In the genomic region with DNA sequence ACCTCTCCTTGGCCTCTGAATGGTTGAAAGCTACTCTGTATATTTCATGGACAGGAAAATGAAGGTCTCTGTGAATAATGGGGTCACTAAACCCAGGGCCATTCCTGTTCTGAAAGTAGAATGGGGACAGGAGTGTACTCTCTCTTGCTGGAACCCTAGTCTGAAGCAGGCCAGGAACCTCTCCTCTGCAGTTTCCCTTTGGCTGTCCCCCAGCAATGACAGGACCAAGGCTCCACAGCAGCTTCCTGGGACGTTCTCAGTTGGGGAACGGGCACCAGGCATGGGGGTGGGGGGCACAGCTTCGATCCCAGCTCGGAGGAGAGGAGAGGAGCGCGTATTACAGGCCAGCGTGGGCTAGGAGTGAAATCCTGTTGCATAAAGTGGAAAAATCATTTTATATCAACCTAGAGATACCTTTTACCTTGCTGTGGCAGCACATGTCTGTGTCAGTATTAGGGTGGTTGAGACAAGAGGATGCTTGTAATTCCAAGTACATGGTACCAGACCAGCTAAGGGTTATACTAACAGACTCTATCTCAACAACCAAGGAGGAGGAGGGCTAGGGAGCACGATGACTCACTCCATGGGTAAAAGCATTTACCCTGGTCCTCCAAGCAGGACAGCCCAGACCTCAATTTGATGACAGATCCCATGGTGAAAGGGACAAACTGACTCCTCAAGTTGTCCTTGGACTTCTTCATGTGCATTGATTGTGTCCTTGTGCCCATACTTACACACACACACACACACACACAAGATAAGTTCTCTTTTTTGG, we compare ENCODE assay signal across 9 mouse cellular contexts. TPM values are rescaled to one million over a fixed set of nuclear protein-coding genes. Genes with fewer than 3 reads are reported as not detected.
DNase-seq lines count a peak whose midpoint lies in the region; ATAC-seq and TF ChIP-seq lines count a peak whose summit lies in the region.
"Had no signal": no experiment of that assay in that cellular context is flagged by ENCODE, and none has a peak within 500 bp of the region (broad histone marks: within the 10 kb centered on the region; RNA-seq: fewer than 3 reads in every experiment).

No protein-coding gene starts in this region.

- no peaks in the 10 kb centered on the region for H3K9me3 ChIP-seq in lung, embryonic 16.5 days (ENCODE audit: control insufficient read depth, low read length)
- H3K9me3 ChIP-seq in intestine, postnatal 0 days (ENCODE audit: control insufficient read depth): no peaks in the 10 kb centered on the region
- H3K9me3 ChIP-seq in stomach, embryonic 14.5 days (ENCODE audit: control insufficient read depth, low read depth, low read length): no peaks in the 10 kb centered on the region

- H3K27ac ChIP-seq in lung, embryonic 16.5 days (ENCODE audit: low read length): peak overlapping the region; percentile 98; the same call in 1 of the 2 replicates
- H3K27ac ChIP-seq in intestine, postnatal 0 days (ENCODE audit: low read depth, low read length): no peak overlapping the region
- H3K27ac ChIP-seq in stomach, embryonic 14.5 days (ENCODE audit: low read length): 0 out of 2 replicates have a peak overlapping the region, but pooled peaks have one; percentile 98

- no peak for ATAC-seq in lung, embryonic 16.5 days (ENCODE audit: low read depth)
- ATAC-seq in intestine, postnatal 0 days: no peak
- ATAC-seq in stomach, embryonic 14.5 days (ENCODE audit: insufficient number of reproducible peaks, insufficient read depth, low FRiP score, low read depth): no peak

- 88% methylated on average over 8 of the region's 8 CpGs for WGBS in lung, embryonic 16.5 days
- WGBS in intestine, postnatal 0 days: 90% methylated on average over 8 of the region's 8 CpGs
- WGBS in stomach, embryonic 14.5 days: 89% methylated on average over 8 of the region's 8 CpGs

- peak overlapping the region; percentile 84 for H3K9ac ChIP-seq in lung, embryonic 16.5 days (ENCODE audit: low read length)
- H3K9ac ChIP-seq in intestine, postnatal 0 days (ENCODE audit: low read depth, low read length): 0 out of 2 replicates have a peak overlapping the region, but pooled peaks have one; percentile 3
- H3K9ac ChIP-seq in stomach, embryonic 14.5 days (replicated peaks; ENCODE audit: low read depth, low read length): no peak overlapping the region

- H3K36me3 ChIP-seq in lung, embryonic 16.5 days (ENCODE audit: control insufficient read depth, insufficient read depth, low read length): peaks cover 14% of the 10 kb centered on the region
- H3K36me3 ChIP-seq in intestine, postnatal 0 days (ENCODE audit: control insufficient read depth, insufficient read depth): peaks cover 11% of the 10 kb centered on the region
- peaks cover 16% of the 10 kb centered on the region for H3K36me3 ChIP-seq in stomach, embryonic 14.5 days (ENCODE audit: control insufficient read depth, insufficient read depth, low read length)

- no peak for TF ChIP-seq CTCF in intestine, postnatal 0 days (IDR thresholded peaks at IDR 0.05; ENCODE audit: low read depth)

- peak; percentile 63 for DNase-seq in cerebellum, adult 9-11 months
- no peak for DNase-seq in cerebellum, adult 11-12 months
- DNase-seq in lung, postnatal 25 days (ENCODE audit: low spot score): no peak
- DNase-seq in left cerebral cortex, postnatal 25 days (ENCODE audit: low spot score in 2 of 2): no peak
- DNase-seq in left cerebral cortex, postnatal 10 days (ENCODE audit: extremely low spot score in 1 of 2, low spot score in 2 of 2): no peak
- DNase-seq: adrenal gland, postnatal 25 days had no signal

- intact Hi-C loops in left cerebral cortex, postnatal 25 days (cut with DNase I): no loop called here
- intact Hi-C loops in left cerebral cortex, postnatal 10 days (cut with DNase I): no loop called here

- no peak overlapping the region for H3K4me3 ChIP-seq in lung, embryonic 16.5 days (ENCODE audit: low read length)
- no peak overlapping the region for H3K4me3 ChIP-seq in intestine, postnatal 0 days (ENCODE audit: low read depth, low read length)
- no peak overlapping the region for H3K4me3 ChIP-seq in stomach, embryonic 14.5 days (ENCODE audit: low read depth, low read length)

- H3K4me1 ChIP-seq in lung, embryonic 16.5 days (replicated peaks; ENCODE audit: control insufficient read depth, insufficient read depth, low read length): peaks cover 18% of the 10 kb centered on the region
- H3K4me1 ChIP-seq in intestine, postnatal 0 days (replicated peaks; ENCODE audit: control insufficient read depth, insufficient read depth, low read length): peaks cover 9% of the 10 kb centered on the region
- H3K4me1 ChIP-seq in stomach, embryonic 14.5 days (ENCODE audit: control insufficient read depth, insufficient read depth, low read length): peaks cover 32% of the 10 kb centered on the region; the same call in 1 of the 2 replicates

- H3K4me2 ChIP-seq in lung, embryonic 16.5 days (ENCODE audit: low read depth, low read length): 0 out of 2 replicates have a peak overlapping the region, but pooled peaks have one; percentile 76
- H3K4me2 ChIP-seq in intestine, postnatal 0 days (replicated peaks; ENCODE audit: low read depth): no peak overlapping the region
- no peak overlapping the region for H3K4me2 ChIP-seq in stomach, embryonic 14.5 days (replicated peaks; ENCODE audit: low read depth, low read length)

- no peaks in the 10 kb centered on the region for H3K27me3 ChIP-seq in lung, embryonic 16.5 days (ENCODE audit: control insufficient read depth, insufficient read depth, low read depth, low read length)
- no peaks in the 10 kb centered on the region for H3K27me3 ChIP-seq in intestine, postnatal 0 days (replicated peaks; ENCODE audit: control insufficient read depth, insufficient read depth, low read length)
- H3K27me3 ChIP-seq in stomach, embryonic 14.5 days (ENCODE audit: control insufficient read depth, insufficient read depth, low read length): no peaks in the 10 kb centered on the region

RNA-seq across cellular contexts. Expression of a gene that starts 2.2 kb away (rescaled TPM):
- polyA plus RNA-seq in lung, embryonic 16.5 days (2015; fragmentation: Nextera tagmentation; extraction: Ambion mirVana): 1,477 and 1,506 TPM in 2 replicates
- 483 and 505 TPM in 2 replicates for polyA plus RNA-seq in intestine, postnatal 0 days (2015; fragmentation: Nextera tagmentation; extraction: Ambion mirVana)
- 1,573 and 1,607 TPM in 2 replicates for polyA plus RNA-seq in stomach, embryonic 14.5 days (2014; fragmentation: Nextera tagmentation; extraction: Ambion mirVana)
- 1,000 to 10,000 TPM; 1,565 to 1,601 TPM for total RNA-seq in left cerebral cortex, postnatal 25 days (2021)
- total RNA-seq in left cerebral cortex, postnatal 10 days (2021): 1,000 to 10,000 TPM; 1,675 to 1,723 TPM

RNA-seq across cellular contexts. Expression of a gene that starts 11.6 kb away (rescaled TPM):
- 130 and 131 TPM in 2 replicates for polyA plus RNA-seq in lung, embryonic 16.5 days (2015; fragmentation: Nextera tagmentation; extraction: Ambion mirVana)
- polyA plus RNA-seq in intestine, postnatal 0 days (2015; fragmentation: Nextera tagmentation; extraction: Ambion mirVana): 77.7 and 79.5 TPM in 2 replicates
- 117 and 120 TPM in 2 replicates for polyA plus RNA-seq in stomach, embryonic 14.5 days (2014; fragmentation: Nextera tagmentation; extraction: Ambion mirVana)
- total RNA-seq in left cerebral cortex, postnatal 25 days (2021): 10 to 100 TPM; 30.3 to 32.2 TPM
- 10 to 100 TPM; 43.8 to 46.7 TPM for total RNA-seq in left cerebral cortex, postnatal 10 days (2021)

RNA-seq across cellular contexts. Expression of a gene that starts 19.8 kb away (rescaled TPM):
- 3.1 and 3.5 TPM in 2 replicates for polyA plus RNA-seq in lung, embryonic 16.5 days (2015; fragmentation: Nextera tagmentation; extraction: Ambion mirVana)
- 3.8 and 4.0 TPM in 2 replicates for polyA plus RNA-seq in intestine, postnatal 0 days (2015; fragmentation: Nextera tagmentation; extraction: Ambion mirVana)
- 3.7 and 4.2 TPM in 2 replicates for polyA plus RNA-seq in stomach, embryonic 14.5 days (2014; fragmentation: Nextera tagmentation; extraction: Ambion mirVana)
- 1 to 10 TPM; 1.6 to 2.0 TPM for total RNA-seq in left cerebral cortex, postnatal 25 days (2021)
- 1 to 10 TPM; 2.5 to 2.6 TPM for total RNA-seq in left cerebral cortex, postnatal 10 days (2021)

RNA-seq across cellular contexts. Expression of a gene that starts 24.1 kb away (rescaled TPM):
- 100 and 106 TPM in 2 replicates for polyA plus RNA-seq in lung, embryonic 16.5 days (2015; fragmentation: Nextera tagmentation; extraction: Ambion mirVana)
- 37.8 and 38.4 TPM in 2 replicates for polyA plus RNA-seq in intestine, postnatal 0 days (2015; fragmentation: Nextera tagmentation; extraction: Ambion mirVana)
- 72.2 and 73.0 TPM in 2 replicates for polyA plus RNA-seq in stomach, embryonic 14.5 days (2014; fragmentation: Nextera tagmentation; extraction: Ambion mirVana)
- 10 to 100 TPM; 16.8 to 18.8 TPM for total RNA-seq in left cerebral cortex, postnatal 25 days (2021)
- total RNA-seq in left cerebral cortex, postnatal 10 days (2021): 10 to 100 TPM; 30.3 to 33.3 TPM

RNA-seq across cellular contexts. Expression of a gene that starts 25.8 kb away (rescaled TPM):
- polyA plus RNA-seq in lung, embryonic 16.5 days (2015; fragmentation: Nextera tagmentation; extraction: Ambion mirVana): 1.2 and 1.4 TPM in 2 replicates
- 0.68 TPM in 2 replicates for polyA plus RNA-seq in intestine, postnatal 0 days (2015; fragmentation: Nextera tagmentation; extraction: Ambion mirVana)
- 1.8 and 2.6 TPM in 2 replicates for polyA plus RNA-seq in stomach, embryonic 14.5 days (2014; fragmentation: Nextera tagmentation; extraction: Ambion mirVana)
- total RNA-seq in left cerebral cortex, postnatal 25 days (2021): 100 to 1,000 TPM; 118 to 128 TPM
- 100 to 1,000 TPM in 1 of 2 experiments, 10 to 100 TPM in 1; 99.5 to 104 TPM for total RNA-seq in left cerebral cortex, postnatal 10 days (2021)
